Mouse (Mus musculus) bone marrow macrophage, adult 2 months (primary cell): ENCODE results near the gene Tada1. TPM values are rescaled to one million over a fixed set of nuclear protein-coding genes. Genes with fewer than 3 reads are reported as not detected.
A peak's percentile ranks its signal among the peaks of the same experiment; 100 is the strongest.

ENCODE experiments used
- H3K27ac ChIP-seq: 2 replicates; pipeline ENCODE4 v1.5.1; 2012; ENCODE audit warnings: low read depth, low read length; ENCODE audit not compliant: insufficient read depth
- H3K4me1 ChIP-seq: 2 replicates; pipeline ENCODE4 v1.6.1; 2012; ENCODE audit warnings: low read length; ENCODE audit not compliant: control insufficient read depth, insufficient read depth
- H3K4me3 ChIP-seq: 2 replicates; pipeline ENCODE4 v1.5.1; 2012; ENCODE audit warnings: mild to moderate bottlenecking, low read length, moderate library complexity; ENCODE audit not compliant: insufficient read depth
- CTCF ChIP-seq: IDR thresholded peaks from 2 replicates; pipeline ENCODE4 v1.5.1; 2012; ENCODE audit warnings: low read depth, mild to moderate bottlenecking, low read length, moderate library complexity
- POLR2A ChIP-seq: IDR thresholded peaks from 2 replicates; pipeline ENCODE4 v1.6.1; 2012; ENCODE audit warnings: mild to moderate bottlenecking, low read depth, low read length, borderline replicate concordance
- polyA plus RNA-seq: library from polyadenylated mRNA; stranded (reverse); fragments of >200 nt; gene quantifications from 2 replicates; pipeline ENCODE4 v1.2.4, GENCODE M21; 2012; ENCODE audit not compliant: missing spikeins, insufficient read depth, insufficient read length

Tada1 gene
- polyA plus RNA-seq, 1 experiment, result 24.4 TPM

GRCm38 (mm10) chr1:166403846-166404245, 24.9 kb downstream of the Tada1 start:
- TF ChIP-seq CTCF (no peak), POLR2A (no peak)
- no peak overlapping the region for H3K4me3 ChIP-seq
- H3K4me1 ChIP-seq, result peaks cover 7% of the 10 kb centered on the region; the same call in 1 of the 2 replicates
- no peak overlapping the region for H3K27ac ChIP-seq

- TF ChIP-seq CTCF, result no peak
- TF ChIP-seq POLR2A, result no peak
- Histone ChIP-seq H3K4me1 (peaks cover 5% of the 10 kb centered on the region; the same call in 1 of the 2 replicates), H3K27ac (no peak overlapping the region), H3K4me3 (peak overlapping the region; percentile 64)
Measured at GRCm38 (mm10) chr1:166409177-166409700, 30.3 kb downstream of the Tada1 start.

- H3K4me3 ChIP-seq, result peak within 1 kb of the TSS; percentile 64
- H3K4me1 ChIP-seq, result peaks cover 5% of the 10 kb centered on the region; the same call in 1 of the 2 replicates
- TF ChIP-seq CTCF (no peak), POLR2A (no peak)
- no peak within 1 kb of the TSS for H3K27ac ChIP-seq
Measured at GRCm38 (mm10) chr1:166409701-166410220, 30.9 kb downstream of the Tada1 start, which contains the start of gene Pogk. Gene Pogk (minus strand): TSS chr1:166409863.

- H3K4me3 ChIP-seq, result no peak overlapping the region
Measured at GRCm38 (mm10) chr1:166411541-166411940, 32.6 kb downstream of the Tada1 start.

GRCm38 (mm10) chr1:166412266-166412665, 33.4 kb downstream of the Tada1 start:
- Histone ChIP-seq H3K4me3 (no peak overlapping the region), H3K4me1 (peaks cover 5% of the 10 kb centered on the region; the same call in 1 of the 2 replicates), H3K27ac (no peak overlapping the region)
- TF ChIP-seq CTCF (no peak), POLR2A (no peak)

More at GRCm38 (mm10) chr1:166411541-166411940, 32.6 kb downstream of the Tada1 start:
- H3K27ac ChIP-seq, result no peak overlapping the region
- TF ChIP-seq CTCF (no peak), POLR2A (no peak)
- peaks cover 5% of the 10 kb centered on the region; the same call in 1 of the 2 replicates for H3K4me1 ChIP-seq

GRCm38 (mm10) chr1:166429053-166429452, 50.2 kb downstream of the Tada1 start:
- H3K27ac ChIP-seq, result peak overlapping the region; percentile 88
- peak overlapping the region; percentile 42 for H3K4me3 ChIP-seq
- H3K4me1 ChIP-seq, result peaks cover 12% of the 10 kb centered on the region
- TF ChIP-seq CTCF (no peak), POLR2A (no peak)

GRCm38 (mm10) chr1:166429809-166430431, 51.0 kb downstream of the Tada1 start:
- peak overlapping the region; percentile 49 for H3K4me3 ChIP-seq

GRCm38 (mm10) chr1:166439426-166439825, 60.5 kb downstream of the Tada1 start:
- peaks cover 9% of the 10 kb centered on the region for H3K4me1 ChIP-seq
- no peak overlapping the region for H3K27ac ChIP-seq
- TF ChIP-seq CTCF, result no peak
- no peak for TF ChIP-seq POLR2A
- H3K4me3 ChIP-seq, result no peak overlapping the region

More at GRCm38 (mm10) chr1:166429809-166430431, 51.0 kb downstream of the Tada1 start:
- no peak for TF ChIP-seq POLR2A
- no peak for TF ChIP-seq CTCF
- peaks cover 12% of the 10 kb centered on the region for H3K4me1 ChIP-seq
- peak overlapping the region; percentile 88 for H3K27ac ChIP-seq

GRCm38 (mm10) chr1:166441992-166442391, 63.1 kb downstream of the Tada1 start:
- no peak overlapping the region for H3K27ac ChIP-seq
- H3K4me3 ChIP-seq, result no peak overlapping the region
- H3K4me1 ChIP-seq, result peaks cover 9% of the 10 kb centered on the region
- TF ChIP-seq CTCF, result no peak
- TF ChIP-seq POLR2A, result no peak

Other genes starting within 250 kb of the Tada1 start
- gene Gpa33, start 248.9 kb upstream of the Tada1 start, polyA plus RNA-seq, result not detected in 2 replicates
- gene Mael, start 140.3 kb upstream of the Tada1 start, polyA plus RNA-seq, result not detected in 2 replicates
- 0.16 TPM in 1 of 2 replicates, not detected in the other for gene Ildr2, start 125.0 kb upstream of the Tada1 start, polyA plus RNA-seq
- gene Pogk, start 30.8 kb downstream of the Tada1 start, polyA plus RNA-seq, result 7.7 and 8.4 TPM in 2 replicates
- not detected in 2 replicates for gene Gm4846, start 118.5 kb downstream of the Tada1 start, polyA plus RNA-seq